Mouse (Mus musculus) embryonic facial prominence, embryonic 15.5 days (tissue): ENCODE results near the gene Snx27. TPM values are rescaled to one million over a fixed set of nuclear protein-coding genes. Genes with fewer than 3 reads are reported as not detected.

ENCODE experiments used
- ATAC-seq: fragments of 200-750 bp; cut with Nextera tagmentation; 2 replicates; pipeline ENCODE4 v1.8.0; 2017; ENCODE audit warnings: low read depth, moderate TSS enrichment; ENCODE audit not compliant: insufficient number of reproducible peaks, low FRiP score, low TSS enrichment
- H3K27ac ChIP-seq: fragments of 300-500 bp; sonication (generic); replicated peaks from 2 replicates; pipeline ENCODE4 v1.5.1; 2015; ENCODE audit warnings: mild to moderate bottlenecking, inconsistent platforms
- H3K27me3 ChIP-seq: fragments of 300-500 bp; sonication (generic); 2 replicates; pipeline ENCODE4 v1.6.1; 2015; ENCODE audit warnings: inconsistent platforms
- H3K36me3 ChIP-seq: fragments of 300-500 bp; sonication (generic); 2 replicates; pipeline ENCODE4 v1.6.1; 2015; ENCODE audit warnings: mild to moderate bottlenecking, inconsistent platforms
- H3K4me1 ChIP-seq: fragments of 300-500 bp; sonication (generic); 2 replicates; pipeline ENCODE4 v1.6.1; 2015; ENCODE audit warnings: inconsistent platforms
- H3K4me2 ChIP-seq: fragments of 300-500 bp; sonication (generic); replicated peaks from 2 replicates; pipeline ENCODE4 v1.6.1; 2015; ENCODE audit warnings: mild to moderate bottlenecking, inconsistent platforms
- H3K4me3 ChIP-seq: fragments of 300-500 bp; sonication (generic); replicated peaks from 2 replicates; pipeline ENCODE4 v1.5.1; 2015; ENCODE audit warnings: mild to moderate bottlenecking, inconsistent platforms
- H3K9ac ChIP-seq: fragments of 300-500 bp; sonication (generic); 2 replicates; pipeline ENCODE4 v1.6.1; 2015; ENCODE audit warnings: inconsistent platforms
- H3K9me3 ChIP-seq: fragments of 300-500 bp; sonication (generic); replicated peaks from 2 replicates; pipeline ENCODE4 v1.6.1; 2016; ENCODE audit warnings: inconsistent platforms
- WGBS: fragments of 180-500 bp; shearing (Covaris S2); methylation state at CpG from one replicate; pipeline ENCODE4 v1.1.7; 2015; 5-methylcytosine and 5-hydroxymethylcytosine counted together
- polyA plus RNA-seq: library from polyadenylated mRNA; unstranded; fragments of >200 nt; fragmentation: Nextera tagmentation; extraction: Ambion mirVana; gene quantifications from 2 replicates; pipeline ENCODE4 v1.2.1, GENCODE M21; 2015

Snx27 gene
- polyA plus RNA-seq, 1 experiment from 2014 or later: 47.8 TPM

GRCm38 (mm10) chr3:94449377-94449776 is 133.1 kb downstream of the Snx27 start:
- peaks cover 41% of the 10 kb centered on the region for H3K36me3 ChIP-seq
- no peak for ATAC-seq

More at GRCm38 (mm10) chr3:94449377-94449776, 133.1 kb downstream of the Snx27 start:
- peaks cover 4% of the 10 kb centered on the region; the same call in 1 of the 2 replicates for H3K4me1 ChIP-seq
- H3K9ac ChIP-seq: no peak overlapping the region
- no peaks in the 10 kb centered on the region for H3K9me3 ChIP-seq
- no peak overlapping the region for H3K4me3 ChIP-seq
- 83% methylated on average over 2 of the region's 2 CpGs for whole genome bisulfite sequencing
- H3K27me3 ChIP-seq: no peaks in the 10 kb centered on the region
- no peak overlapping the region for H3K4me2 ChIP-seq
- H3K27ac ChIP-seq: no peak overlapping the region

Other genes with a start within 250 kb of the Snx27 start
- gene Them5, start 240.6 kb downstream of the Snx27 start, polyA plus RNA-seq: 91.2 and 99.8 TPM in 2 replicates
- gene C2cd4d, start 220.3 kb downstream of the Snx27 start, polyA plus RNA-seq: 2.5 and 3.3 TPM in 2 replicates
- 3.6 and 4.2 TPM in 2 replicates for gene Rorc, start 209.9 kb downstream of the Snx27 start, polyA plus RNA-seq
- 0.24 TPM in 2 replicates for gene Lingo4, start 184.2 kb downstream of the Snx27 start, polyA plus RNA-seq
- 7.9 and 8.3 TPM in 2 replicates for gene Tdrkh, start 169.4 kb downstream of the Snx27 start, polyA plus RNA-seq
- 63.7 and 64.4 TPM in 2 replicates for gene Mrpl9, start 139.4 kb downstream of the Snx27 start, polyA plus RNA-seq
- 0.40 and 0.68 TPM in 2 replicates for gene Oaz3, start 138.8 kb downstream of the Snx27 start, polyA plus RNA-seq
- gene Celf3, start 104.4 kb downstream of the Snx27 start, polyA plus RNA-seq: 9.4 and 13.7 TPM in 2 replicates
- 16.7 and 31.7 TPM in 2 replicates for gene Riiad1, start 102.4 kb downstream of the Snx27 start, polyA plus RNA-seq
- not detected in 2 replicates for gene Gm10972, start 60.4 kb upstream of the Snx27 start, polyA plus RNA-seq
- gene Tuft1, start 76.2 kb upstream of the Snx27 start, polyA plus RNA-seq: 25.8 and 27.0 TPM in 2 replicates
- gene Selenbp2, start 110.8 kb upstream of the Snx27 start, polyA plus RNA-seq: 0.91 and 2.5 TPM in 2 replicates
- 10.1 and 12.6 TPM in 2 replicates for gene Cgn, start 203.8 kb upstream of the Snx27 start, polyA plus RNA-seq